Mouse (Mus musculus) testis, postnatal 10 days (tissue): ENCODE results near the gene Stx11.

ENCODE experiments used
- DNase-seq: peaks from one replicate; pipeline ENCODE4 v3.0.0; 2021; ENCODE audit warnings: low spot score

The Stx11 gene

DNA sequence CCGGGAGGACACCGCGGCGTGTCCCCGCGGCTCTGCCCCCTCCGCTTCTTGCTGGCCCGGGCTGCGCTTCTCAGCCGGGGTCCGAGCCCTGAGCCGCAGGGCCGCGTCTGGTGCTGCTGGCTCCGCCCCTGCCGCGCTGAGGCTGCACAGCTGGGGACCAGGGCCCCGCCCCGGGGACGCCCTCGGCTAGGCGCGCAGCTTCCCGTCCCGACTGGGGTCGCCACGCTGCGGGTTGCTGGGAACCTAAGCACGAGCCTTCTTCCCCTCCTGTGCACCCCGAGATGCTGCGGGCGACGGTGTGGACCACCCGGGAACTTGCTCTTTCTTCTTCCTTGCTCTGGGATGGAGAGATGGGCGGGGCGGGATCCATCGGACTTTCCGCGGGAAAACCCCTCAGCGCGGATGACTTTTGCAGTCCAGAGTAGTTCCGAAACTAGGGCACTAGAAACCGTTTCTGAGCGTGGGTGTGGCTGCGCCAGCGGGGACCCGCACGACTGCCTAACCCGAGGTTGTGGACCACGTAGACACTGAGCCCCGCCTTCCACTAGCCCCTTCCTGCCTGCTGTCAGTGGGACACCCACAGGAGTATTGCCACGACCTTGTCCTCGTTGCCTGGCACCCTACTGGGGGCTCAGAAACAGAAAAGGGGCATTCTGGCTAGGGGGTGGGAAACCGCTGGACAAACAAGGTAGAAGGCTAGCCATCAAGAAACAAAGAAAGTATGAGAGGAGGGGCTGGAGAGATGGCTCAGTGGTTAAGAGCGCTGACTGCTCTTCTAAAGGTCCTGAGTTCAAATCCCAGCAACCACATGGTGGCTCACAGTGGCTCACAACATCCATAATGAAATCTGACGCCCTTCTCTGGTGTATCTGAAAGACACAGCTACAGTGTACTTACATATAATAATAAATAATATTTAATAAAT, at the start of gene Stx11:
Gene Stx11, minus strand, starts transcription at position 148 of the 925 bp plus-strand sequence.
- DNase-seq: peak; percentile 73

DNA sequence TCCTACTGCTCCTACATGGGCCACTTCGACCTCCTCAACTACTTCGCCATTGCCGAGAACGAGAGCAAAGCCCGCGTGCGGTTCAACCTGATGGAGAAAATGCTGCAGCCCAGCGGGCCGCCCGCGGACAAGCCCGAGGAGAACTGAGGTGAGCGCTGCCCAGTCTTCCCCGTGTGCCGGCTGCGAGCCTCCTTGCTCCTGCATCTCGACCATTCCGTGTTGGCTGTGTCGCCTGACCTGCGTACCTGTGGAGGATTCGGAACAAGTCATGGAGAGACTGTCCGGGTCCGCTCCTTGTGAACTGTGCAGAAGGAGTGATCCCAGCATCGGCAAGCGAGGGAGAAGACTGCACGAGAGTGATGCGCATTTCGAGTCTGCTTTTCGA, 44.6 kb upstream of the Stx11 start:
- peak; percentile 44 for DNase-seq

DNA sequence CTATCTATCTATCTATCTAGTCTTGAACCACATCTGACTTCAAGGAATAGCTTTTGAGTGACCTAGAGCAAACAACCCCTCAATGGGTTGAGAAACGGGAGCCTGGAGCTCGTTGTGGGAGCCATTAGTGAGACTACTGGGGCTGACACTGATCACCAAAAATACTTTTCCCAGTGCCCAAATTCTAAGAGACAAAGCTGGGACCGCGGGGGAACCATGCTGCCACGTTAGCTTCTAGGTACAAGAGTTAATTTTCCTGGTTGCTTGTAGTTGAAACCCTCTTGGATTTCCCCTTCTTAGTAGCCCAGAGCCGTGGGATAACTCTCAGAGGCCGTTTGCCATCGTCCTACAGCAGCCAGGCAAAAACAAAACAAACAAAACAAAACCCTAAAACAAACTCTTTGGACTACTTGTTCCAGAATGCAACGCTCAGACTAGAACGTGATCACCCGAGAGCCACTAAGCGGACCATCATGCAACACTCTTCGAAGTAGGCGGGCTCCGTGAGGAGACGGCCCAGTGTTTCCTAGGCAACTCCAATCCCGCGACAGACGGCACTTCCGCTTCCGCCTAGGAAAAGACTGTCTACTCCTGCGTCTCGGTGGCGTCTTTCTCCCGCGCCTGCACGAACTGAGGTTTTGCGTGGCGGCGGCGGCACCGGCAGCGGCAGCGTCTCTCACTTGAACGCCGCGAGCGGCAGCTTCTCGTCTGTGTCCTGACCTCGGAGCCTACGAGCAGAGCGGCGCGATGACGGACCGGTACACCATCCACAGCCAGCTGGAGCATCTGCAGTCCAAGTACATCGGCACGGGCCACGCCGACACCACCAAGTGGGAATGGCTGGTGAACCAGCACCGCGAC, 44.0 kb upstream of the Stx11 start:
- DNase-seq: peak; percentile 93

DNA sequence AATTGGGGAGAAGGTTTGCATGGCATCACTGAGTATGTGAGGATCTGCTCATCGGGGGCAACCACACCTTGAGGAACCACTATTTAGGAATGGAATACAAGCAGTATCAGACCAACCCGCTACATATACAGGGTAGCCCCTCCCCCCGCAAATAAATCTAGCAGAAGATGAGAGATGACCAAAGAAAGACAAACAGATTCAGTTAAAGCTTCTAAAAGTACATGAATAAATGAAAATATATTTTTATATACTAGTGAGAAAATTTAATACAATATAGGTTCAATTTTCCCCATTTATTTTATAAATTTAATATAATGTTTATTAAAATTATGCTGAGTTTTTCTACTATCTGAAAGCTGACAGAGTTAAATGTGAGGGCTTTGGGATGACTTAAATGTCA, 40.9 kb upstream of the Stx11 start, which contains the start of gene Sf3b5:
Gene Sf3b5, plus strand, starts transcription at position 301 of the 400 bp plus-strand sequence.
- no peak for DNase-seq

DNA sequence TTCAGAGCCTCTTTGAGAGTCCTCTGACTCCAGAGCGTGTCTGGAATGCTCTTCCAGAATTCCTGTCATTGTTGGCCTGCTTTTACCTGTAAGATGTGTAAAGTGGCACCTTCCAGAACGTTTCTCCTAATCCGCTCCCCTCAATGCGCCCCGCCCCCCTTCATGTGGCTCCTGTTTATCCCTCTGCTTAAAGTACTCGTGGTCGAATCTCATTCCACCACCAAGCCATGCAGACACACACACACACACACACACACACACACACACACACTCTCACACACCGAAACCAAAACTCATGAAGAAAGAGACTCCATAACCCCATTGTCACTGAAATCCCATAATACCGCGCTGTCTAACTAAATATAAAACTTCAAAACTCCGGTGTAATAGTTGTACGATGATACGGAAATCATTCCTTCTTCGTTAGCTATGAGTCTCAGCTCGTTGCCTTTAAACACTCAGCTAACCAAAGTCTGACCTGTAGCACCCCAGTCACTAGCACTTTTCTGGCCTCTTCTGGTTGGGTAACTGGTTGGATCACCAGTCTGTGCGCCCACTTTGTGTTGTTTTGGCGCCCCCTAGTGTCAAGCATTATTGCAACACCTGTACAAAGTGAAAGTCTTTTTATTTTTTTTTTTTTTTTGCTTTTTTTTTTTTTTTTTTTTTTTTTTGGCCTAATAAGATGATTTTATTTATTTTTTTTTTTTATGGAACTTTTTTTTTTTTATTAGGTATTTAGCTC, 32.8 kb upstream of the Stx11 start:
- DNase-seq: peak; percentile 93

DNA sequence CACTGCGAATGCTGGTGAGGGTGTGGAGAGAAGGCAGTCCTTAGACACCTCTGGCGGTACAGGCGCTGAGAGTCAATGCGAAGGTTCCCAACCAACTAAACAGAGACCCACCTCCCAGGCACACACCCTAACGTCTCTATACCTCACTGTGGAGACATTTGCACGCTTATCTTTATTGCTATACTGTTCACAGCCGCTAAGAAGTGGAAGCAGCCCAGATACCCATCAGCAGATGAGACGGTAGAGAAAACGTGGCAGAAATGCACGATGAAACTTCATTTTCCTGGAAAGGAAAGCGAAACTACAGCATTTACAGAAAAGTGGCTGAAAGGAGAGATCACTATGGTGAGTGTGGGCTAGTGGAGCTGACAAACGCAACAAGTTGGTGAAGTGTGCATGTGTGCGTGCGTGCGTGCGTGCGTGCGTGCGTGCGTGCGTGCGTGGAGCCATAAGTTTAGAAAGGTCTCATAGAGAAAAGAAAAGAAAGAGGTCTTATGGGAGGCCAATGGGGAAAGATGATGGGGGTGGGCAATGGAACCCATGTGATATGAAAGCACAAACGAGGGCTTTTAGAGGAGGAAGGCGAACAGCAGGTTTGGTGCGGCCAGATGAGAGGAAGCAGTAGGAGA, 29.4 kb upstream of the Stx11 start:
- no peak for DNase-seq

DNA sequence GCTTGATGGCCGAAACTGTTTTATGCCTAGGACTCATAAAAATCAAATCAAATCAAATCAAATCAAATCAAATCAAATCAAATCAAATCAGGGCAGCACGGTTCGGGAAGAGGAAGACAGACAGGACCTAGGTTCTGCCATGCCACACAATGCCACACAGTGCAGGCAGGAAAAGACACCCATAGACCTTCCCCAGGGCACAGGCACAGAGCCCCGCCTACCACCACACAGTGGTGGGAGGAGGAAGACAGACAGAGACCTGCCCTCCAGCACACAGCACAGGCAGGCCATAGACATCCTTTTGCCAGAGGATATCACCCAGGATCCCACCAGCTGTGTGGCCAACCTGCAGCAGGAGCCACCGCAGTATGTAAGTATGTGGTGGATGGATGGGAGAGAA, 27.9 kb upstream of the Stx11 start:
- DNase-seq: no peak

DNA sequence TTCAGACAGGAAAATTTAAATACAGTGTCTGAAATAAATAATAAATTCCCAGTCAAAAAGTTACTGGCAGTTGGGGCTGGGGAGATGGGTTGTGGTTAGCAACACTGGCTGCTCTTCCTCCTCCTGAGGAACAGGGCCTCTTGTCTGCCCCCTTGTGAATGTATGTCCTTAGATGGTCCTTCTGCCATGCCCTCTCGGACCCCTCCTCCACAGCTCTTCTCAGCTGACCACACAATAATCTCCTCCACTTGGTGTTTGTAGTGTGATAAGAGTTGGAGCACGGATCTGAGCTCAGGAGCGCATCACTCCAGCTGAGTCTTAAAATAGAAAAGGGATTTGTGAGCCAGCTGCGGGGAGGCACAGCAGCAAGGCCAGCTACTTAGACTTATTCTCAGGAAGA, 22.8 kb upstream of the Stx11 start:
- DNase-seq: no peak

DNA sequence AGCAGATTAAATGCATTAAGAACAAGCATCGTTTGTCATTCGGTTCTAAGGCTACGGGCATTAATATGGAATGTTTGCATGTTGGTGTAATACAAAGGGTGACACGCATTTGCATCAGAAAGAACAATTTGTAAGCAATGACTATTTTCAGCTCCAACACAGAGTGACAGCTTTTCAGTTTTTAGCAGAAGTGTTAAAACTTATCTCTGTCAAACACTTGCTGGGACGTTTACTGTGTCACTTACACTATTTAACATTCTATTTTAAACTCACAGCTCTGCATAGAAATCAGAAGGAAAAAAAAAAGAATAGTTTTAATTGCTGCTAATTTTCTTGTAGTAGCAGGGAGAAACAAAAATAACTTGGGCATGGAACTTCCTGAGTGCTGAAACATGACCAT, 22.4 kb upstream of the Stx11 start:
- no peak for DNase-seq

DNA sequence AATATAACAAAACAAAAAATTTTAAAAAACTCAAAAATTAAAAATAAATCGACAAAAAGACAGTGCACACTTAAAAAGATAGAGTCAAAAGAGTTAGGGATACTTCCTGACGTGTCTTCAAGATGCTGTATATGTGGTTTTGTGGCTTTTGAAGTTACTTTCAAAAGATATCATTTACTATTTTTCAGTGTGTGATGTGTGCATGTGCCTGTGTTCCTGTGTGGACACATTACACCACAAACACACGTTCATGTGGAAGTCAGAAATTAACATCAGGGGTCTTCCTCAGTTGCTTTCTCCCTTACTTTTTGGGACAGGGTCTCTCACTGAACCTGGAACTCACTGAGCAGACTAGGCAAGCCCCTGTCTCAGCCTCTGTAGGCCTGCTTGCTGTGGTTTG, 20.9 kb upstream of the Stx11 start:
- no peak for DNase-seq

DNA sequence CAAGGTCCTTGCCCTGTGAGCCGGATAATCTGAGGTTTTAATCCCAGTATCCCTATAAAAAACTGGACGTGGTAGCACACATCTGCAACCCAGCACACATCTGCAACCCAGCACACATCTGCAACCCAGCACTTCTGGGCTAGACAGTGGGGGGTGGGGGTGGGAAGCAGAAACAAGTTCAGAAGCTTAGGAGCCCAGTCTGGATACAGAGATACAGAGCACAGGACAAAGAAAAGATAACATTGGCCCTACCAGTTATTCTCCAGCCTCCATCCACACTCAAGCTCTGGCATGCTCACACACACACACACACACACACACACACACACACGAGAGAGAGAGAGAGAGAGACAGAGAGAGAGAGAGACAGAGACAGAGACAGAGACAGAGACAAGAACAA, 19.4 kb upstream of the Stx11 start:
- DNase-seq: no peak

DNA sequence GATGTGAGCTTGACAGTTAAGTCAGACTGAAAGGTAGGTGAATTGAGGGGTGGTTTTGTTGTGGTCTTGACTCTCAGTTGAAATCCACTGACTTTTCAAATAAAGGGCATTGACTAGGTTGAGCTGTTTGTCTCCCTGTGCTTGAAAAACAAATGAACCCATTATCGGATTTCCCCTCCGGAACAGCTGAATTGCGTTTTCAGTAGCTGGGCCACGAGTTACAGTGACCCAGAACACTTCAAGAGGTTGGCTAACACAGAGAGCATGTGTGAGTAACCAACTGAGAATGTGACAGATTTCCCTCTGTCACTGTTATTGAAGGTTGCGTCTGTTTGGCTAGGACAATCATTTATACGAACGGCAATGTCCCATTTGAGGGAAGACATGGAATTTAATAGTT, 17.0 kb upstream of the Stx11 start:
- no peak for DNase-seq

DNA sequence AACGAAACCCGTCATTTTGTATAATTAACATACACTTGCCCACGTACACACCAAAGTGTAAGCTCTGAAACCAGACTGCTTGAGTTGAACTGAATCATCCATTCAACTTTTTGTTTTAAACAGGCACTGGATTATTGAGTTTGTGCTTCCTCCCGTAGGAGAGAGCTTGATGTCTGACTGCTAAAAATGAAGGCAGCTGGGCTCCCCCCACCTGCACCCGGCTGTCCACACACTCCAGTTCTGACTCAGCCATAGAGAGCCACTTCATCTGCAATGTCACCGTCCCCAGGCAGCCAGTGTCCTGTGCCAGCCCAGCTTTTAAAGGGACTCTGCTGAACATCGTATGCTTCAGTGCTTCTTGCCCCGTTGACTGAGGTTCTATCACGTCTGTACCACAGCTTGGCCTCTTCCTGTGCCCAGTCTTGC, 13.7 kb upstream of the Stx11 start:
- no peak for DNase-seq

DNA sequence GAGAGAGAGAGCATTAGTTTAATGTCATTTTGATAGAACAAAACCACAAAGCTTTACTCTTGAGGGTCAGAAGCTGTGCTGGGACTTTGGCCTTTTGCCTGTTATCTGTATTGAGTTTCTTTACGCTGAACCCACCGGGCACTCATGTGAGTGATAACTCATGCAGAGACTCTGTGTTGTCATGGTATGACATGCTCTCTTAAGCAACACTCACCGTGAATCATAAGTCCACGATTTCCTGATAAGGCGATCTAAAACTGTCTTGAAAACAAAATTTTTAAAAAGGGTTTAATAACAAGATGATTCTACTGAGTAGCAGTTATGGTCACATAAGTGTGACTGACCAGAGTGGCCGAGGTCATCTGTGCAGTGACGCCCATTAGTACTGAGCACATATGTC, 12.5 kb upstream of the Stx11 start:
- no peak for DNase-seq

DNA sequence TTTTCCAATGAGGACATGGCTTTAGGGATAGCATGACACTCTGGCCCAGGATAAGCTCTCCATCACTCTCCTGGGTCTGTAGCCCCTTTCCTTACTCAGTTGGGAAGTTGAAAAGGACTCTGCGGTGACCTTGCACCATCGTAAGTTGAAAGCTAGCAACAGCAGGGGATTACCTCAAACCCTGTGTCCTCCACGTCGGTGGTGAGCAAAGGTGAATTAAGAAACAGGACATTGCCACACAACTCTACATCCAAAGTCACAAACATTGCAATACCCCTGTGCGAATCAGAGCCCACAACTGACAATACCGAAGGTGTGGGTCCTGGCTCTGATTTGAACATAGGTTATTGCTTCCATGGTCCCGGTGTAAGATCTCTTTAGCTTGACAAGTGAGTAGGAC, 11.9 kb upstream of the Stx11 start:
- DNase-seq: no peak

DNA sequence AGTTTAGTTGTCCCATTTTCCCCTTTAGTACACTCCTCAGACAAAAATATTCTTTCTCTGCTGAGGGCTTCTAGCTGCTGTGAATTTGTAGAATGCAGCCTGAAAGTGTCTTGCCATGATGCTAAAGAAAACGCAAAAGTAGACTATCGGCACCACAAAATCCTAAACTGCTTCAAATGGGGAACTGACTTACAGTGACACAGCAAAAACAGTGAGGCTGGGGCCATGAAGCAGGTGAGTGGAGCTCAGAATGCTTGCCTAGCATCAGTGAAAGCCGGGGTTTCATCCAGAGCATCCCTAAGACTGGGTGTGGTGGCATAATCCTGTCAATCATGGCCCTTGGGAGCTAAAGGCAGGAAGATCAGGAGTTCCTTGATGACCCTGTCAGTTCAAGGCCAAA, 11.4 kb upstream of the Stx11 start:
- no peak for DNase-seq

DNA sequence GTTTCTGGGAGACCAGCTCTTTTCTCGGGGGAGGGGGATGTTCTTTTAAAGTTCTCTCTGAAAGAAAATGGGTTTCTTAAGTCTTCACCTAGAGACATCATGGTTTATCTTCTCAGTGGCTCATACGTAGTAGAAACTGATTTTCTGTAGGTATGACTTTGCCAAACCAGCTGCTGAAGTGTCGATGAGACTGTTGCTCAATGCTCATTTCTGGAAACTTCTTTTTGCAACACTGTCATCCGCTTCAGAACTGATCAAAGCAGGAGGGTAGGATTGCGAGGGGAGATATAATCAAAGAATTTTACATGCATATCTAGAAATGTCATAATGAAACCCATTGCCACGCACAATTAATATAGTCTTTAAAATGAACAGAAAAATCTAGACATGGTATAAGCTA, 10.5 kb upstream of the Stx11 start:
- DNase-seq: no peak

DNA sequence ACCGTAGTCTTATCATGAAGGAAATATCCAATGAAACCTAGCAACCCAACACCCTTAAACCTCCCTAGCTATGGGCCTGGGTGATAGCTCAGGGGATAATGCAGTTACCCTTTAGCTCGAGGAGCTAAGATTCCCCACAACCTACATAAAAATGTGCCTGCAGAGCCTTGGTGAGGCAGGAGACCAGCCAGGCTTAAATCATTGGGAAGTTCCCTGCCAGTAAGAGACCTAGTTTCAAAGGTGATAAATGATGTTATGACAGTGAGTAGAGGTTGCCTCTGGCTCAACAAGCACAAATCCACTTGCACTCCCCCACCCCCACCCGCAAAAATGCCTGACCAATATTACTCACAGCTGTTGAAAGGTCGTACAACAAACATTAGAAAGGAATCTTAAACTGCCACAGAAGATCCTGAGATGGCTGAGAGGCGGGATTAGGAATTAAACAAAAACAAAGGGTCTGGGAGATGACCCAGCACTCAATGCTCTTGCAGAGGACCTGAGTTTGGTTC, 1.6 kb upstream of the Stx11 start:
- no peak for DNase-seq

DNA sequence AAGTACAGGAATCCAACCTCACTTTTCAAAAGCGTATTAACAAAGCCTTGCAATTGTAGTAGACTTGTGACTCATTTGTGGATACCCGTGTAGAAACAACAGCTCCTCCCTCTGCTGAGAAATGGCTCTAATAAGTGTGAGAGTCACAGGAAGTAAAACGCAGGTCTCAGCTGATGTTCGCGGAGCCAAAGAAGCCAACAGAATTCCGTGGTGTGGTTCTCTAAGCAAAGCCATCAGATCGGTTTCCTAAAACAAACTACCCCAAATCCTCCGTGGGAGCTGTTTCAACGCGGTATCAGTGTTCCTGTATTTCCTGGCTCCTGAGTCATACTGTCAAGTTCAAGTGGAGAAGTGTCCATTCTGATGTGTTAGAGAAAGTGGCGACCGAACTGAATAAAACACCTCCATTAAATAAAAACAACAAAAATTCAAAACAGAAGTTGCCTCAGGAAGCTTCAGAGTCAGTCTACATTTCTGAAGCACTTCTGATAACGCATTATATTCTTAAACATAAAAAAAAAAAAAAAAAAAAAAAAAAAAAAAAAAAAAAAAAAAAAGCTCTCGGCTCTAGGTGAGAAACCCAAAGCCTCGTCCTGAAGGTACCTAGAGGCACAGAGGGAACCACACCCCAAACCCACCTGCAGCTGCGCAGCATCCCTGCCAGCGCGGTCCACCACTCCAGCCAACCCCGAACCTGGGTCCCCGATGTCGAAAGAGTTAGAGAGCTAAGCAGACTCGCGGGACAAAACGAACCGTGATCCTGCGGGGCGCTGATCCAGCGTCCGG, 543 bp downstream of the Stx11 start:
- DNase-seq: no peak

DNA sequence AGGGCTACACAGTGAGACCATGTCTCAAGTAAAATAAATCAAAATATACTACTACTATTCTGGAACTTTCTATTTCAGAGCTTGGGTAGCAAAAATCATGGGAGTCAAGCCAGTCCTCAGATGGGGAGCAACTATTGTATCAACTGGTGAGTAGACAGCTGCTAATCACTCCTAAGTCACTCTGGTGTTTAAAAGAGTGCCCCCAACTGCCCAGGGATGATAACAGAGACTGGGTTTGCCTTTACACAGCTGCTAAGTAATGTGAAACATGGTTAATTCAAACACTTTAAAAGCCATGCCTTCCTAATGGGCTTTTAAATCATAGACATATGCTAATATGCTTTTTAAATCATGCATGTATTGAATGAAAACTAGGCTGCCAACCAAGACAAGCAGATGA, 1.9 kb downstream of the Stx11 start:
- no peak for DNase-seq

DNA sequence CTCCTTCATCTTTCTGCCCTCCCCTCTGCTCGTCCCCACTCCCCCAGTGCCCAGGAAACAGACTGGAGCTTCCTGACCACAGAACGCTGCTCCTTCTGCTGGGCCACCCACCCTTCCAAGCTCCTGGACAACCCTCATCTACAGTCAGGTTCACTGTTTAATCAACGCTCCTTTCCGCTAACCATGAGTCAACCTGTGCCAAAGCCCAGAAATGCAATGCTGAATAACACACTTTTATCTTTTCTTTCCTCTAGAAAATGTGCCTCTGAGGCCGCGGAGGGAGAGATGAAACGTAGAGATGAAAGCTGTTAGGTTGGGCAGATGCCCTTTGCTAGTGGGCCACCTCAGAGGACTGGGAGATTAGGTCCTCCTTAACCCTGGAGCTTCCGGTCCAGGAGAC, 2.6 kb downstream of the Stx11 start:
- DNase-seq: no peak
